Mouse (Mus musculus) stomach, embryonic 15.5 days (tissue): ENCODE measurements around the gene Btbd10. TPM values are rescaled to one million over a fixed set of nuclear protein-coding genes. Genes with fewer than 3 reads are reported as not detected.
A peak's percentile ranks its signal among the peaks of the same experiment; 100 is the strongest.

Experiments
- ATAC-seq: fragments of 200-750 bp; cut with Nextera tagmentation; 2 replicates; pipeline ENCODE4 v1.8.0; 2017; ENCODE audit warnings: low read depth, moderate number of reproducible peaks, moderate TSS enrichment; ENCODE audit not compliant: insufficient read depth, low FRiP score
- H3K27ac ChIP-seq: fragments of 300-500 bp; sonication (generic); 2 replicates; pipeline ENCODE4 v1.5.1; 2015; ENCODE audit warnings: mild to moderate bottlenecking, inconsistent platforms
- H3K27me3 ChIP-seq: fragments of 300-500 bp; sonication (generic); replicated peaks from 2 replicates; pipeline ENCODE4 v1.6.1; 2015; ENCODE audit warnings: inconsistent platforms
- H3K36me3 ChIP-seq: fragments of 300-500 bp; sonication (generic); 2 replicates; pipeline ENCODE4 v1.6.1; 2015; ENCODE audit warnings: inconsistent platforms
- H3K4me1 ChIP-seq: fragments of 300-500 bp; sonication (generic); 2 replicates; pipeline ENCODE4 v1.6.1; 2015; ENCODE audit warnings: inconsistent platforms
- H3K4me2 ChIP-seq: fragments of 300-500 bp; sonication (generic); 2 replicates; pipeline ENCODE4 v1.6.1; 2015; ENCODE audit warnings: mild to moderate bottlenecking, inconsistent platforms
- H3K4me3 ChIP-seq: fragments of 300-500 bp; sonication (generic); replicated peaks from 2 replicates; pipeline ENCODE4 v1.5.1; 2015; ENCODE audit warnings: inconsistent platforms
- H3K9ac ChIP-seq: fragments of 300-500 bp; sonication (generic); 2 replicates; pipeline ENCODE4 v1.6.1; 2015; ENCODE audit warnings: inconsistent platforms
- H3K9me3 ChIP-seq: fragments of 300-500 bp; sonication (generic); 2 replicates; pipeline ENCODE4 v1.6.1; 2016; ENCODE audit warnings: inconsistent platforms
- WGBS: fragments of 180-500 bp; shearing (Covaris S2); methylation state at CpG from one replicate; pipeline ENCODE4 v1.1.7; 2015; 5-methylcytosine and 5-hydroxymethylcytosine counted together
- polyA plus RNA-seq: library from polyadenylated mRNA; unstranded; fragments of >200 nt; fragmentation: Nextera tagmentation; extraction: Ambion mirVana; gene quantifications from 2 replicates; pipeline ENCODE4 v1.2.1, GENCODE M21; 2015

Btbd10 gene
- polyA plus RNA-seq, result 18.9 and 22.3 TPM in 2 replicates

GRCm38 (mm10) chr7:113368746-113369619 is at the start of gene Btbd10:
TSS of gene Btbd10 (minus strand) at chr7:113369392.
- Histone ChIP-seq H3K9me3 (no peaks in the 10 kb centered on the region), H3K27me3 (no peaks in the 10 kb centered on the region), H3K36me3 (no peaks in the 10 kb centered on the region), H3K4me2 (peak within 1 kb of the TSS; percentile 95), H3K4me1 (0 out of 2 replicates have a peak, but pooled peaks cover 3% of the 10 kb centered on the region), H3K27ac (peak within 1 kb of the TSS; percentile 88), H3K4me3 (peak within 1 kb of the TSS; percentile 92), H3K9ac (peak within 1 kb of the TSS; percentile 80)
- ATAC-seq, result peak; percentile 99
- WGBS, result under 1% methylated on average over 63 of the region's 64 CpGs

- Histone ChIP-seq H3K4me2 (no peak overlapping the region), H3K9me3 (no peaks in the 10 kb centered on the region), H3K4me1 (no peaks in the 10 kb centered on the region), H3K9ac (no peak overlapping the region), H3K4me3 (no peak overlapping the region), H3K27ac (no peak overlapping the region), H3K27me3 (no peaks in the 10 kb centered on the region), H3K36me3 (no peaks in the 10 kb centered on the region)
- WGBS, result 88% methylated on average over 1 of the region's 1 CpGs
- ATAC-seq, result no peak
These were observed 47.3 kb upstream of the Btbd10 start for GRCm38 (mm10) chr7:113416536-113416935.

- WGBS, result 91% methylated on average over 3 of the region's 3 CpGs
- Histone ChIP-seq H3K4me2 (no peak overlapping the region), H3K9me3 (no peaks in the 10 kb centered on the region), H3K27me3 (no peaks in the 10 kb centered on the region), H3K27ac (no peak overlapping the region), H3K4me3 (no peak overlapping the region), H3K9ac (no peak overlapping the region), H3K4me1 (no peaks in the 10 kb centered on the region), H3K36me3 (no peaks in the 10 kb centered on the region)
- no peak for ATAC-seq
These were observed 46.1 kb upstream of the Btbd10 start for GRCm38 (mm10) chr7:113415256-113415655.

GRCm38 (mm10) chr7:113408712-113409111 is 39.5 kb upstream of the Btbd10 start:
- ATAC-seq, result no peak
- no peaks in the 10 kb centered on the region for H3K27me3 ChIP-seq
- no peak overlapping the region for H3K4me3 ChIP-seq
- H3K9ac ChIP-seq, result no peak overlapping the region
- no peaks in the 10 kb centered on the region for H3K4me1 ChIP-seq
- H3K36me3 ChIP-seq, result no peaks in the 10 kb centered on the region
- 49% methylated on average over 5 of the region's 5 CpGs for WGBS
- no peak overlapping the region for H3K27ac ChIP-seq
- H3K4me2 ChIP-seq, result no peak overlapping the region
- no peaks in the 10 kb centered on the region for H3K9me3 ChIP-seq

- no peak overlapping the region for H3K9ac ChIP-seq
- no peaks in the 10 kb centered on the region for H3K9me3 ChIP-seq
- H3K4me2 ChIP-seq, result no peak overlapping the region
- no peak for ATAC-seq
- H3K27me3 ChIP-seq, result no peaks in the 10 kb centered on the region
- no peaks in the 10 kb centered on the region for H3K36me3 ChIP-seq
- no peak overlapping the region for H3K4me3 ChIP-seq
- H3K27ac ChIP-seq, result no peak overlapping the region
- no peaks in the 10 kb centered on the region for H3K4me1 ChIP-seq
These were observed 28.9 kb upstream of the Btbd10 start for GRCm38 (mm10) chr7:113398083-113398482.

- H3K4me2 ChIP-seq, result no peak overlapping the region
- 86% methylated on average over 4 of the region's 4 CpGs for WGBS
These were observed 27.5 kb upstream of the Btbd10 start for GRCm38 (mm10) chr7:113396661-113397060.

GRCm38 (mm10) chr7:113391619-113392018 is 22.4 kb upstream of the Btbd10 start:
- no peak for ATAC-seq

More at GRCm38 (mm10) chr7:113396661-113397060, 27.5 kb upstream of the Btbd10 start:
- Histone ChIP-seq H3K36me3 (no peaks in the 10 kb centered on the region), H3K27me3 (no peaks in the 10 kb centered on the region), H3K9ac (no peak overlapping the region), H3K9me3 (no peaks in the 10 kb centered on the region), H3K4me1 (no peaks in the 10 kb centered on the region), H3K27ac (no peak overlapping the region), H3K4me3 (no peak overlapping the region)
- no peak for ATAC-seq

GRCm38 (mm10) chr7:113388470-113388869 is 19.3 kb upstream of the Btbd10 start, which contains the start of gene Pth:
TSS of gene Pth (minus strand) at chr7:113388570.
- no peak within 1 kb of the TSS for H3K4me2 ChIP-seq
- no peak within 1 kb of the TSS for H3K4me3 ChIP-seq
- no peak for ATAC-seq

More at GRCm38 (mm10) chr7:113391619-113392018, 22.4 kb upstream of the Btbd10 start:
- Histone ChIP-seq H3K27me3 (no peaks in the 10 kb centered on the region), H3K9me3 (no peaks in the 10 kb centered on the region), H3K4me1 (no peaks in the 10 kb centered on the region), H3K4me3 (no peak overlapping the region), H3K36me3 (no peaks in the 10 kb centered on the region), H3K27ac (no peak overlapping the region), H3K9ac (no peak overlapping the region), H3K4me2 (no peak overlapping the region)
- 80% methylated on average over 2 of the region's 2 CpGs for WGBS

GRCm38 (mm10) chr7:113377875-113378658 is 8.9 kb upstream of the Btbd10 start:
- Histone ChIP-seq H3K4me3 (no peak overlapping the region), H3K27me3 (no peaks in the 10 kb centered on the region), H3K36me3 (no peaks in the 10 kb centered on the region), H3K4me2 (no peak overlapping the region), H3K9ac (no peak overlapping the region), H3K27ac (no peak overlapping the region), H3K4me1 (no peaks in the 10 kb centered on the region), H3K9me3 (no peaks in the 10 kb centered on the region)
- WGBS, result 27% methylated on average over 7 of the region's 7 CpGs
- peak; percentile 82 for ATAC-seq

More at GRCm38 (mm10) chr7:113388470-113388869, 19.3 kb upstream of the Btbd10 start, which contains the start of gene Pth:
- no peaks in the 10 kb centered on the region for H3K4me1 ChIP-seq
- no peaks in the 10 kb centered on the region for H3K36me3 ChIP-seq
- H3K27ac ChIP-seq, result no peak within 1 kb of the TSS
- no peak within 1 kb of the TSS for H3K9ac ChIP-seq
- WGBS, result 81% methylated on average over 2 of the region's 2 CpGs
- H3K27me3 ChIP-seq, result no peaks in the 10 kb centered on the region
- H3K9me3 ChIP-seq, result no peaks in the 10 kb centered on the region

GRCm38 (mm10) chr7:113372682-113373081 is 3.5 kb upstream of the Btbd10 start:
- ATAC-seq, result no peak
- Histone ChIP-seq H3K36me3 (no peaks in the 10 kb centered on the region), H3K4me3 (no peak overlapping the region), H3K9me3 (no peaks in the 10 kb centered on the region), H3K4me2 (no peak overlapping the region), H3K4me1 (0 out of 2 replicates have a peak, but pooled peaks cover 3% of the 10 kb centered on the region), H3K9ac (no peak overlapping the region), H3K27me3 (no peaks in the 10 kb centered on the region), H3K27ac (no peak overlapping the region)
- WGBS, result 79% methylated on average over 1 of the region's 1 CpGs

- Histone ChIP-seq H3K4me3 (peak overlapping the region; percentile 92), H3K27ac (peak overlapping the region; percentile 88), H3K4me2 (peak overlapping the region; percentile 95), H3K36me3 (no peaks in the 10 kb centered on the region), H3K9ac (peak overlapping the region; percentile 60), H3K9me3 (no peaks in the 10 kb centered on the region), H3K27me3 (no peaks in the 10 kb centered on the region), H3K4me1 (0 out of 2 replicates have a peak, but pooled peaks cover 3% of the 10 kb centered on the region)
- peak; percentile 71 for ATAC-seq
- under 1% methylated on average over 44 of the region's 44 CpGs for WGBS
These were observed 588 bp upstream of the Btbd10 start for GRCm38 (mm10) chr7:113369620-113370340.
